Mouse (Mus musculus) embryonic fibroblast, embryonic 13.5 days (primary cell): ENCODE measurements around the gene Glra4. TPM values are rescaled to one million over a fixed set of nuclear protein-coding genes. Genes with fewer than 3 reads are reported as not detected.
A peak's percentile ranks its signal among the peaks of the same experiment; 100 is the strongest.

Experiments
- H3K27ac ChIP-seq: 2 replicates; pipeline ENCODE4 v1.5.1; 2012; ENCODE audit warnings: low read length, control low read depth, inconsistent platforms; ENCODE audit not compliant: insufficient read depth
- H3K4me1 ChIP-seq: 2 replicates; pipeline ENCODE4 v1.6.1; 2011; ENCODE audit warnings: low read length; ENCODE audit not compliant: control insufficient read depth, insufficient read depth
- H3K4me3 ChIP-seq: 2 replicates; pipeline ENCODE4 v1.5.1; 2011; ENCODE audit warnings: mild to moderate bottlenecking, control low read depth, low read length; ENCODE audit not compliant: insufficient read depth
- CTCF ChIP-seq: IDR thresholded peaks from 2 replicates; pipeline ENCODE4 v1.5.1; 2011; ENCODE audit warnings: mild to moderate bottlenecking, control low read depth, low read length, moderate library complexity, borderline replicate concordance; ENCODE audit not compliant: insufficient read depth
- POLR2A ChIP-seq: IDR thresholded peaks from 2 replicates; pipeline ENCODE4 v1.6.1; 2011; ENCODE audit warnings: low read depth, mild to moderate bottlenecking, control low read depth, low read length, moderate library complexity
- polyA plus RNA-seq: library from polyadenylated mRNA; stranded (reverse); fragments of >200 nt; gene quantifications from 2 replicates; pipeline ENCODE4 v1.2.4, GENCODE M21; 2011; ENCODE audit warnings: low read depth; ENCODE audit not compliant: missing spikeins, insufficient read length

Gene Glra4
- not detected in 2 replicates for polyA plus RNA-seq

- no peak within 1 kb of the TSS for H3K4me3 ChIP-seq
- H3K4me1 ChIP-seq, result no peaks in the 10 kb centered on the region
- TF ChIP-seq POLR2A (no peak), CTCF (no peak)
- H3K27ac ChIP-seq, result no peak within 1 kb of the TSS
These were observed at the start of gene Glra4 for GRCm38 (mm10) chrX:136780041-136780440. Glra4 (minus strand) TSS chrX:136780141.

GRCm38 (mm10) chrX:136828610-136829009 is 48.7 kb upstream of the Glra4 start:
- no peaks in the 10 kb centered on the region for H3K4me1 ChIP-seq
- H3K4me3 ChIP-seq, result no peak overlapping the region
- TF ChIP-seq POLR2A (no peak), CTCF (no peak)
- H3K27ac ChIP-seq, result no peak overlapping the region

- TF ChIP-seq CTCF (no peak), POLR2A (no peak)
- Histone ChIP-seq H3K4me3 (no peak overlapping the region), H3K4me1 (no peaks in the 10 kb centered on the region), H3K27ac (no peak overlapping the region)
These were observed 45.1 kb upstream of the Glra4 start for GRCm38 (mm10) chrX:136825016-136825415.

GRCm38 (mm10) chrX:136822371-136822770 is 42.4 kb upstream of the Glra4 start, which contains the start of gene Plp1:
Plp1 (plus strand) TSS chrX:136822671.
- Histone ChIP-seq H3K27ac (no peak within 1 kb of the TSS), H3K4me1 (no peaks in the 10 kb centered on the region), H3K4me3 (no peak within 1 kb of the TSS)
- TF ChIP-seq POLR2A (no peak), CTCF (no peak)

GRCm38 (mm10) chrX:136820250-136820649 is 40.3 kb upstream of the Glra4 start:
- TF ChIP-seq CTCF (peak; percentile 51; the same call in 1 of the 2 replicates), POLR2A (no peak)
- Histone ChIP-seq H3K4me3 (no peak overlapping the region), H3K27ac (no peak overlapping the region), H3K4me1 (no peaks in the 10 kb centered on the region)

- TF ChIP-seq POLR2A, result no peak
- TF ChIP-seq CTCF, result no peak
- Histone ChIP-seq H3K4me3 (no peak overlapping the region), H3K27ac (no peak overlapping the region), H3K4me1 (no peaks in the 10 kb centered on the region)
These were observed 39.8 kb upstream of the Glra4 start for GRCm38 (mm10) chrX:136819752-136820151.

- no peaks in the 10 kb centered on the region for H3K4me1 ChIP-seq
- H3K4me3 ChIP-seq, result no peak overlapping the region
- no peak overlapping the region for H3K27ac ChIP-seq
- TF ChIP-seq CTCF (no peak), POLR2A (no peak)
These were observed 17.3 kb upstream of the Glra4 start for GRCm38 (mm10) chrX:136797223-136797622.

- Histone ChIP-seq H3K27ac (no peak overlapping the region), H3K4me1 (no peaks in the 10 kb centered on the region), H3K4me3 (no peak overlapping the region)
- TF ChIP-seq CTCF (no peak), POLR2A (no peak)
These were observed 9.5 kb upstream of the Glra4 start for GRCm38 (mm10) chrX:136789446-136789845.

GRCm38 (mm10) chrX:136779262-136779661 is 679 bp downstream of the Glra4 start:
- Histone ChIP-seq H3K4me3 (no peak overlapping the region), H3K27ac (no peak overlapping the region), H3K4me1 (no peaks in the 10 kb centered on the region)
- TF ChIP-seq POLR2A (no peak), CTCF (no peak)

- Histone ChIP-seq H3K27ac (no peak overlapping the region), H3K4me3 (no peak overlapping the region), H3K4me1 (no peaks in the 10 kb centered on the region)
- no peak for TF ChIP-seq POLR2A
- no peak for TF ChIP-seq CTCF
These were observed 1.9 kb downstream of the Glra4 start for GRCm38 (mm10) chrX:136778046-136778445.

- H3K27ac ChIP-seq, result no peak overlapping the region
- no peak overlapping the region for H3K4me3 ChIP-seq
- TF ChIP-seq POLR2A (no peak), CTCF (no peak)
- no peaks in the 10 kb centered on the region for H3K4me1 ChIP-seq
These were observed 6.9 kb downstream of the Glra4 start for GRCm38 (mm10) chrX:136773035-136773434.
